Mouse (Mus musculus) T-helper 17 cell (primary cell): ENCODE results near the gene Slc16a8.

Experiments used
- in situ Hi-C, 2 experiments: fragments of 300-600 bp; cut with MboI, MseI; formaldehyde crosslinking; loops; 1 replicate in 1 of 2; 2 replicates in 1 of 2; pipeline ENCODE4 v1.15.1; 2025; ENCODE audit warnings: high pct_unique_total_duplicates in 2 of 2

The Slc16a8 gene

GRCm38 (mm10) chr15:79223641-79224040 is 30.9 kb downstream of the Slc16a8 start:
- in situ Hi-C loops: loop anchor here (5.0 kb wide), 2 partner anchors 244 to 424 kb away; no protein-coding TSS in a partner anchor

GRCm38 (mm10) chr15:79219572-79219971 is 35.0 kb downstream of the Slc16a8 start:
- in situ Hi-C loops: no loop called here

- in situ Hi-C loops: no loop called here
Measured at GRCm38 (mm10) chr15:79216191-79216590, 38.4 kb downstream of the Slc16a8 start.

GRCm38 (mm10) chr15:79213591-79213990 is 41.0 kb downstream of the Slc16a8 start:
- in situ Hi-C loops: no loop called here

- in situ Hi-C loops: no loop called here
Measured at GRCm38 (mm10) chr15:79212750-79213446, 41.7 kb downstream of the Slc16a8 start.

- in situ Hi-C loops: no loop called here
Measured at GRCm38 (mm10) chr15:79210357-79210756, 44.2 kb downstream of the Slc16a8 start.

GRCm38 (mm10) chr15:79208758-79209439 is 45.7 kb downstream of the Slc16a8 start:
- in situ Hi-C loops: no loop called here

GRCm38 (mm10) chr15:79208211-79208610 is 46.4 kb downstream of the Slc16a8 start:
- in situ Hi-C loops: no loop called here

- in situ Hi-C loops: no loop called here
Measured at GRCm38 (mm10) chr15:79202575-79202974, 52.0 kb downstream of the Slc16a8 start.

- in situ Hi-C loops: no loop called here
Measured at GRCm38 (mm10) chr15:79201491-79202150, 52.9 kb downstream of the Slc16a8 start.
